ENCODE assay signal across 17 mouse cellular contexts in genomic region chr3:79493064-79493463, GRCm38 (mm10).
"Had no signal": no experiment of that assay in that cellular context is flagged by ENCODE, and none has a peak within 500 bp of the region (broad histone marks: within the 10 kb centered on the region; RNA-seq: fewer than 3 reads in every experiment).

No protein-coding gene starts in this region.

- DNase-seq: kidney, adult 18-20 months; kidney, adult 9 months; kidney, postnatal 25 days; layer of hippocampus, adult 9-11 months; layer of hippocampus, postnatal 36 days; liver, embryonic 13.5 days; midbrain, embryonic 14.5 days; thymus, adult 2 months; thymus, postnatal 14 days; thymus, postnatal 4 days had no signal

- H3K4me2 ChIP-seq: liver, embryonic 13.5 days; lung, embryonic 15.5 days; midbrain, embryonic 11.5 days had no signal

- H3K9ac ChIP-seq: liver, embryonic 13.5 days; lung, embryonic 15.5 days had no signal

- H3K27ac ChIP-seq: kidney, postnatal 0 days; layer of hippocampus, adult 2 months; left cerebral cortex, adult 2 months; liver, embryonic 13.5 days; lung, embryonic 15.5 days; stomach, postnatal 0 days had no signal

- H3K27me3 ChIP-seq: liver, embryonic 13.5 days; lung, embryonic 15.5 days had no signal

- H3K4me3 ChIP-seq: layer of hippocampus, adult 2 months; left cerebral cortex, adult 2 months; liver, embryonic 13.5 days; lung, embryonic 15.5 days had no signal

- H3K9me3 ChIP-seq: liver, embryonic 13.5 days; lung, embryonic 15.5 days had no signal

- H3K4me1 ChIP-seq: liver, embryonic 13.5 days; lung, embryonic 15.5 days had no signal

- ATAC-seq: intestine, embryonic 16.5 days had no signal
